Mouse (Mus musculus) CH12F3 (cell line): ENCODE results near the gene Zfc3h1.

Experiments
- in situ Hi-C: fragments of 300-500 bp; cut with MboI; formaldehyde crosslinking; loops from 2 replicates; pipeline ENCODE4 v1.14.3; 2020; ENCODE audit warnings: low sequenced_read_pairs

Gene Zfc3h1

GRCm38 (mm10) chr10:115383644-115384220 is 1.0 kb upstream of the Zfc3h1 start:
- in situ Hi-C loops: no loop called here

- in situ Hi-C loops: no loop called here
These were observed 551 bp downstream of the Zfc3h1 start for GRCm38 (mm10) chr10:115385018-115386002.

- in situ Hi-C loops: no loop called here
These were observed 3.1 kb downstream of the Zfc3h1 start for GRCm38 (mm10) chr10:115387891-115388290.

GRCm38 (mm10) chr10:115391076-115391475 is 6.3 kb downstream of the Zfc3h1 start:
- in situ Hi-C loops: no loop called here

GRCm38 (mm10) chr10:115391896-115392295 is 7.1 kb downstream of the Zfc3h1 start:
- in situ Hi-C loops: no loop called here

GRCm38 (mm10) chr10:115406393-115406792 is 21.6 kb downstream of the Zfc3h1 start:
- in situ Hi-C loops: loop anchor here (10.0 to 25.0 kb wide), 2 partner anchors 82 to 781 kb away; no protein-coding TSS in a partner anchor

GRCm38 (mm10) chr10:115413496-115413895 is 28.7 kb downstream of the Zfc3h1 start:
- in situ Hi-C loops: loop anchor here (25.0 kb wide), 1 partner anchor 774 kb away; no protein-coding TSS in a partner anchor

- in situ Hi-C loops: loop anchor here (25.0 kb wide), 1 partner anchor 773 kb away; no protein-coding TSS in a partner anchor
These were observed 29.3 kb downstream of the Zfc3h1 start for GRCm38 (mm10) chr10:115414056-115414455.

GRCm38 (mm10) chr10:115421976-115422375 is 37.2 kb downstream of the Zfc3h1 start:
- in situ Hi-C loops: loop anchor here (25.0 kb wide), 1 partner anchor 765 kb away; no protein-coding TSS in a partner anchor

GRCm38 (mm10) chr10:115425351-115425750 is 40.6 kb downstream of the Zfc3h1 start:
- in situ Hi-C loops: no loop called here

- in situ Hi-C loops: no loop called here
These were observed 52.5 kb downstream of the Zfc3h1 start for GRCm38 (mm10) chr10:115437286-115437685.

- in situ Hi-C loops: no loop called here
These were observed 63.9 kb downstream of the Zfc3h1 start for GRCm38 (mm10) chr10:115448614-115449013.

GRCm38 (mm10) chr10:115457368-115458021 is 72.7 kb downstream of the Zfc3h1 start:
- in situ Hi-C loops: no loop called here

GRCm38 (mm10) chr10:115462646-115463045 is 77.9 kb downstream of the Zfc3h1 start:
- in situ Hi-C loops: no loop called here

GRCm38 (mm10) chr10:115465072-115465471 is 80.3 kb downstream of the Zfc3h1 start:
- in situ Hi-C loops: no loop called here

GRCm38 (mm10) chr10:115465778-115466177 is 81.0 kb downstream of the Zfc3h1 start:
- in situ Hi-C loops: no loop called here

GRCm38 (mm10) chr10:115467985-115468384 is 83.2 kb downstream of the Zfc3h1 start:
- in situ Hi-C loops: no loop called here

- in situ Hi-C loops: no loop called here
These were observed 83.9 kb downstream of the Zfc3h1 start for GRCm38 (mm10) chr10:115468632-115469031.

GRCm38 (mm10) chr10:115469040-115469439 is 84.3 kb downstream of the Zfc3h1 start:
- in situ Hi-C loops: no loop called here

- in situ Hi-C loops: no loop called here
These were observed 86.0 kb downstream of the Zfc3h1 start for GRCm38 (mm10) chr10:115470621-115471334.
